Mouse (Mus musculus): ENCODE measurements at regions not wholly inside any gene's neighbourhood (a gene's known extent, or its start where the extent isn't known, plus 50 kb on each side); places are given as distances from the start of the nearest gene placed in this dataset.

- H3K27ac ChIP-seq (replicated peaks) = peak overlapping the region; percentile 36; the same call in 1 of the 2 replicates
These were observed 240.0 kb upstream of the Thbs1 start for GRCm38 (mm10) chr2:117871507-117872282.

DNA sequence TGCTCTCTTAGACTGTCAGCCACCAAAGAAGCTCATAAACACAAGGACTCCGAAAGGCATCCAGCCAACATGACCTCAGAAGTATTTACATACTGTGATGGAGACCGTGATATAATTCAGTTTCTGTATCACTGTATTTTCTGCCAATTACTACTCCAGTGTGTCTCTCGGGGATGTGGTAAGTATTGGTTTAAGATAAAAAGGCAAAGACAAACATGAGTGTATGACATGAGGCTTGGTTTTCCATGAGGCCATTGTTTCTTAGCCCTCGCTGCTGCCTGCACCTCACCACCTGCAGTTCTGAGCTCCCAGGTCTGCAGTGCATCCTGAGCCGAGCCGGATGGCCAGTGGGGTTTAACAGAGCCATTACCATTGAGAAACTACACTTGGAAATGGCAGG is 233.9 kb upstream of the Thbs1 start:
- Histone ChIP-seq H3K36me3 (replicated peaks) (no peaks in the 10 kb centered on the region), H3K4me3 (no peak overlapping the region), H3K27ac (replicated peaks) (no peak overlapping the region), H3K9me3 (no peaks in the 10 kb centered on the region), H3K4me1 (no peaks in the 10 kb centered on the region), H3K27me3 (replicated peaks; ENCODE audit: low read depth, poor library complexity, severe bottlenecking) (no peaks in the 10 kb centered on the region)
- WGBS = 83% methylated on average over 6 of the region's 6 CpGs
- no peak for DNase-seq (ENCODE audit: low spot score)

More at GRCm38 (mm10) chr2:117871507-117872282, 240.0 kb upstream of the Thbs1 start:
- Histone ChIP-seq H3K36me3 (replicated peaks) (no peaks in the 10 kb centered on the region), H3K27me3 (replicated peaks; ENCODE audit: low read depth, poor library complexity, severe bottlenecking) (no peaks in the 10 kb centered on the region), H3K4me1 (peaks cover 12% of the 10 kb centered on the region), H3K9me3 (no peaks in the 10 kb centered on the region), H3K4me3 (no peak overlapping the region)
- 56% methylated on average over 9 of the region's 9 CpGs for WGBS
- DNase-seq (ENCODE audit: low spot score) = no peak

DNA sequence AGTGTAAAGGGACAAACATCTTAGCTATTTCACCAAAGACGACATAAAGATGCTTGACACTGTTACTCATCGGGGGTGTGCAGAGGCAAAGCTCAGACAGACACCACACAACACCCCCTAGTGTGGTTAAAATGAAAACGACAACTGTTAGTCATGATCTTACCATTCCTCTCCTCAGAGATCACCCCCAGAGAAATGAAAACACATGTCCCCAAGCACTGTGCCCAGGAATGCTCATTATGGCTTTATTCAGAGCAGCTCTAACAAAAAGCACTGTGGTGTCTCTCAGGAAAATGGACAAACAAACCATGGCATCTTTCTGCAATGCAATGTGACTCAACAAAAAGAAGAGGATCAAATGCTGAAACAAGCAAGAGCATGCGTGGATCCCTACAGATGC is 229.5 kb upstream of the Thbs1 start:
- H3K4me3 ChIP-seq = no peak overlapping the region
- WGBS = 81% methylated on average over 4 of the region's 4 CpGs
- no peaks in the 10 kb centered on the region for H3K27me3 ChIP-seq (replicated peaks; ENCODE audit: low read depth, poor library complexity, severe bottlenecking)
- H3K27ac ChIP-seq (replicated peaks) = no peak overlapping the region
- H3K9me3 ChIP-seq = no peaks in the 10 kb centered on the region
- DNase-seq (ENCODE audit: low spot score) = no peak
- no peaks in the 10 kb centered on the region for H3K36me3 ChIP-seq (replicated peaks)
- peaks cover 6% of the 10 kb centered on the region; the same call in 1 of the 2 replicates for H3K4me1 ChIP-seq

- Histone ChIP-seq H3K4me3 (no peak overlapping the region), H3K36me3 (replicated peaks) (no peaks in the 10 kb centered on the region), H3K27me3 (replicated peaks; ENCODE audit: low read depth, poor library complexity, severe bottlenecking) (no peaks in the 10 kb centered on the region), H3K4me1 (peaks cover 7% of the 10 kb centered on the region; the same call in 1 of the 2 replicates), H3K9me3 (no peaks in the 10 kb centered on the region), H3K27ac (replicated peaks) (no peak overlapping the region)
- WGBS = 84% methylated on average over 2 of the region's 2 CpGs
- no peak for DNase-seq (ENCODE audit: low spot score)
These were observed 228.8 kb upstream of the Thbs1 start for GRCm38 (mm10) chr2:117882890-117883289.

DNA sequence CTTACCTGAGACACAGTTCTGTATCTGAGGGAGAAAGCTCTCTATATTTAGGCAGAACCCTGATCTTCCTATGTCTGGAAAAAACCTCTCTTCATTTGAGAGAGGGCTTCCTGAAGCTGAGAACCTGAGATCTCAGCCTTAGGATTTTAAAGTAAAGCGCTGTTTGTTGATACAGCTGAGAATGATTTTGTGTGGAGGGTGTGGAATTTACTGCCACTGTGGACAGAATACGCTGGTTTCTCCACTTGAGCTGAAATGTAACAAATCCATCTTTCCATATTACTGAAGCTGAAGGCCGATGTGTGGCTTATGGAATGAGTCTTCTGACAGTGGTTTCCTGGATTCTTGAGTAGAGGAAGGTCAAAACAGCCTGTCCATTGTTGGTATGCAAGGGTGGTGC is 225.2 kb upstream of the Thbs1 start:
- no peaks in the 10 kb centered on the region for H3K27me3 ChIP-seq (replicated peaks; ENCODE audit: low read depth, poor library complexity, severe bottlenecking)
- H3K36me3 ChIP-seq (replicated peaks) = no peaks in the 10 kb centered on the region
- no peaks in the 10 kb centered on the region for H3K9me3 ChIP-seq
- WGBS = 52% methylated on average over 3 of the region's 3 CpGs
- H3K4me3 ChIP-seq = no peak overlapping the region
- H3K27ac ChIP-seq (replicated peaks) = peak overlapping the region; percentile 54
- no peak for DNase-seq (ENCODE audit: low spot score)
- peaks cover 7% of the 10 kb centered on the region; the same call in 1 of the 2 replicates for H3K4me1 ChIP-seq

- Histone ChIP-seq H3K36me3 (replicated peaks) (no peaks in the 10 kb centered on the region), H3K27me3 (replicated peaks; ENCODE audit: low read depth, poor library complexity, severe bottlenecking) (no peaks in the 10 kb centered on the region), H3K4me3 (no peak overlapping the region), H3K27ac (replicated peaks) (no peak overlapping the region), H3K4me1 (peaks cover 3% of the 10 kb centered on the region; the same call in 1 of the 2 replicates), H3K9me3 (no peaks in the 10 kb centered on the region)
- DNase-seq (ENCODE audit: low spot score) = no peak
- WGBS = 55% methylated on average over 2 of the region's 2 CpGs
These were observed 210.4 kb upstream of the Thbs1 start for GRCm38 (mm10) chr2:117901311-117901710.

GRCm38 (mm10) chr2:117902837-117903236 is 208.8 kb upstream of the Thbs1 start:
- Histone ChIP-seq H3K36me3 (replicated peaks) (no peaks in the 10 kb centered on the region), H3K4me3 (no peak overlapping the region), H3K9me3 (no peaks in the 10 kb centered on the region), H3K27ac (replicated peaks) (no peak overlapping the region), H3K4me1 (peaks cover 3% of the 10 kb centered on the region; the same call in 1 of the 2 replicates), H3K27me3 (replicated peaks; ENCODE audit: low read depth, poor library complexity, severe bottlenecking) (no peaks in the 10 kb centered on the region)
- DNase-seq (ENCODE audit: low spot score) = no peak
- WGBS = 88% methylated on average over 5 of the region's 5 CpGs

DNA sequence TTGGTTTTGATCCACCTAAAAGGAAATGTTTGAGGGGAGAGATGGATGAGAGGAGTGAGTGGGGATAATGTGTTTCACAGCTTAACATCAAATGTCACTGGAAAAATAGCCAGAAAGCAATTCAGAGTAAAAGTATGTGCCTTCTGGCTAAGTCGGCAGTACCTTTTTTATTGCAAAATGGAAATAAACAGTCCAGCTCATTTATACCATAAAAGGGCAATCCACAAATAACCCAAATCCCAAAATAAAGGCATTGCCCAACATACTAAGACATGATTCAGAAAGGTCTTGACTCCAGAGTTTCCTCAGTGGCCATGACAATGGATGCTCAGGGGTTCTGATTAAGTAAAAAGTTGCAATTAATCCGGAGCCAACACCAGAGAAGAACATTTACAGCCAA is 208.0 kb upstream of the Thbs1 start:
- Histone ChIP-seq H3K9me3 (no peaks in the 10 kb centered on the region), H3K4me3 (no peak overlapping the region), H3K27ac (replicated peaks) (no peak overlapping the region; the same call in 1 of the 2 replicates), H3K4me1 (peaks cover 3% of the 10 kb centered on the region; the same call in 1 of the 2 replicates), H3K36me3 (replicated peaks) (no peaks in the 10 kb centered on the region), H3K27me3 (replicated peaks; ENCODE audit: low read depth, poor library complexity, severe bottlenecking) (no peaks in the 10 kb centered on the region)
- DNase-seq (ENCODE audit: low spot score) = no peak
- 84% methylated on average over 2 of the region's 2 CpGs for WGBS

DNA sequence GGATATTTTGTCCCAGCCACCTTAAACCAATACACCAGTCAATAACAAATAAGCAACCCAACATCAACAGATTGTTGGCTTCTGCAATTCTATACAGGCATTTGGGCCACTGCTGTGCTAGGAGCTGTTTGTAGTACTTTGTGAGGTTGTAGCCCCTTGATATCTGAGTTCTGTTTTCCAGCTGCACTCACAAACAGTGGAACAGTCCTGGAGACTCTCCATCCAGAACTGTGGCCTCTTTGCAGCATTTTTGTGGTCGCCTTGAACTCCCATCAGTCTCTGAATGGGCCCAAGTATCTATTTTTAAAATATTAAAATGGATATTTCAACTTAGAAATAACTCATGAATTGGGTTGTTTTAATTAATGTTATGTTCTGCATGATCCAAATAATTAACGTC is 205.2 kb upstream of the Thbs1 start:
- H3K4me1 ChIP-seq = no peaks in the 10 kb centered on the region
- H3K9me3 ChIP-seq = no peaks in the 10 kb centered on the region
- H3K36me3 ChIP-seq (replicated peaks) = no peaks in the 10 kb centered on the region
- DNase-seq (ENCODE audit: low spot score) = no peak
- no peaks in the 10 kb centered on the region for H3K27me3 ChIP-seq (replicated peaks; ENCODE audit: low read depth, poor library complexity, severe bottlenecking)
- 87% methylated on average over 2 of the region's 2 CpGs for WGBS
- no peak overlapping the region for H3K4me3 ChIP-seq
- H3K27ac ChIP-seq (replicated peaks) = no peak overlapping the region

- H3K27ac ChIP-seq (replicated peaks) = no peak overlapping the region
- no peaks in the 10 kb centered on the region for H3K4me1 ChIP-seq
- H3K9me3 ChIP-seq = no peaks in the 10 kb centered on the region
- DNase-seq (ENCODE audit: low spot score) = no peak
- WGBS = 69% methylated on average over 1 of the region's 1 CpGs
- H3K4me3 ChIP-seq = no peak overlapping the region
- H3K36me3 ChIP-seq (replicated peaks) = no peaks in the 10 kb centered on the region
- no peaks in the 10 kb centered on the region for H3K27me3 ChIP-seq (replicated peaks; ENCODE audit: low read depth, poor library complexity, severe bottlenecking)
These were observed 200.9 kb upstream of the Thbs1 start for GRCm38 (mm10) chr2:117910781-117911180.

- Histone ChIP-seq H3K9me3 (no peaks in the 10 kb centered on the region), H3K36me3 (replicated peaks) (no peaks in the 10 kb centered on the region), H3K4me3 (no peak overlapping the region), H3K27me3 (replicated peaks; ENCODE audit: low read depth, poor library complexity, severe bottlenecking) (no peaks in the 10 kb centered on the region), H3K4me1 (no peaks in the 10 kb centered on the region), H3K27ac (replicated peaks) (no peak overlapping the region)
- WGBS = 64% methylated on average over 2 of the region's 2 CpGs
- DNase-seq (ENCODE audit: low spot score) = no peak
These were observed 199.0 kb upstream of the Thbs1 start for GRCm38 (mm10) chr2:117912722-117913121.

GRCm38 (mm10) chr2:117913846-117914245 is 197.8 kb upstream of the Thbs1 start:
- WGBS = 92% methylated on average over 4 of the region's 4 CpGs
- no peaks in the 10 kb centered on the region for H3K9me3 ChIP-seq
- no peaks in the 10 kb centered on the region for H3K36me3 ChIP-seq (replicated peaks)
- no peak overlapping the region for H3K27ac ChIP-seq (replicated peaks)
- DNase-seq (ENCODE audit: low spot score) = no peak
- H3K4me1 ChIP-seq = no peaks in the 10 kb centered on the region
- H3K27me3 ChIP-seq (replicated peaks; ENCODE audit: low read depth, poor library complexity, severe bottlenecking) = no peaks in the 10 kb centered on the region
- no peak overlapping the region for H3K4me3 ChIP-seq

- Histone ChIP-seq H3K4me3 (no peak overlapping the region), H3K36me3 (replicated peaks) (no peaks in the 10 kb centered on the region), H3K9me3 (no peaks in the 10 kb centered on the region), H3K4me1 (no peaks in the 10 kb centered on the region), H3K27me3 (replicated peaks; ENCODE audit: low read depth, poor library complexity, severe bottlenecking) (no peaks in the 10 kb centered on the region), H3K27ac (replicated peaks) (no peak overlapping the region)
- WGBS = 91% methylated on average over 2 of the region's 2 CpGs
- DNase-seq (ENCODE audit: low spot score) = no peak
These were observed 195.9 kb upstream of the Thbs1 start for GRCm38 (mm10) chr2:117915821-117916220.
